Mouse (Mus musculus): Measurements from ENCODE around the gene Prrc2a. TPM values are rescaled to one million over a fixed set of nuclear protein-coding genes. Genes with fewer than 3 reads are reported as not detected.

Prrc2a gene
- polyA plus RNA-seq, 1 experiment from 2014 or later, result 51.5 TPM

DNA sequence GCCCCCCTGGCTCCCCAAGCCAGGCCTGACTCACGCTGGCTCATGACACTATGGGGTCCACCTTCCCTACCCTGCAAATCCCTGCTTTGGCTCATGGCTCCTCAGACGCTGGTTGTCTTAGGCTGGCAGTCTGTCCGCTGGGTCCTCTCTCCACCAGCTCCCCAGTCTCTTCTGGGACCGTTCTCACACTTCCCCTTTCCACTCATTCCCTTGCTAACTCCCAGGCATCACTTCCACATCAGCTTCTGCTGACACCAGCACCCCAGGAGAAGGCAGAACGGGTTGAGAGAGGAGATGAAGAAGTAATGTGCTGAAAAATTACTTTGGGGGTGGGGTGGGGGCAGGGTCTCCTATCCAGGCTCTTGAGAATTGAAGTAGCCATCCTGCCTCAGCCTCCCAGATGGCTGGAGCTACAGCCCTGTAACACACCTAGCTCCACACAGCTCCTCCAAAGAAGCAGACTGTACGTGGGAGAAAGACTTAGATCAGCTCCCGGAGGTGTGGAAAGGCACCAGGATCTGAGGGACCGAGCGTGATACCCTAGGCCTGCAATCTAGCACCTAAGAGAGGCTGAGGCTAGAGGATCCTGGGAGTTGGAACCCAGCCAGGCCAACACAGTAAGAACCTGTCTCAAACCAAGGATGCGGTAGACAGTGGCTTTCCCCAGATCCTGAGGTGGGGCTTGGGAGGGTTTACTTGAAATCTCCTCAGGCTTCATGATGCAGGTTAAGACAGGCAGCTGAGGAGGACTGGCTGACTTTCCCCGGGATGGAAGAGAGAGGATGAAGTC is 7.9 kb upstream of the Prrc2a start:
- Histone ChIP-seq H3K4me1 (replicated peaks) (no peaks in the 10 kb centered on the region; the same call in 1 of the 2 replicates), H3K9ac (no peak overlapping the region), H3K27me3 (no peaks in the 10 kb centered on the region), H3K9me3 (replicated peaks) (no peaks in the 10 kb centered on the region), H3K4me2 (no peak overlapping the region), H3K36me3 (no peaks in the 10 kb centered on the region), H3K4me3 (replicated peaks) (no peak overlapping the region), H3K27ac (peak overlapping the region; percentile 1; the same call in 1 of the 2 replicates)
- WGBS (ENCODE audit: insufficient replicate concordance), result 57% methylated on average over 11 of the region's 11 CpGs
- DNase-seq (no peak), ATAC-seq (ENCODE audit: low read depth) (no peak)

DNA sequence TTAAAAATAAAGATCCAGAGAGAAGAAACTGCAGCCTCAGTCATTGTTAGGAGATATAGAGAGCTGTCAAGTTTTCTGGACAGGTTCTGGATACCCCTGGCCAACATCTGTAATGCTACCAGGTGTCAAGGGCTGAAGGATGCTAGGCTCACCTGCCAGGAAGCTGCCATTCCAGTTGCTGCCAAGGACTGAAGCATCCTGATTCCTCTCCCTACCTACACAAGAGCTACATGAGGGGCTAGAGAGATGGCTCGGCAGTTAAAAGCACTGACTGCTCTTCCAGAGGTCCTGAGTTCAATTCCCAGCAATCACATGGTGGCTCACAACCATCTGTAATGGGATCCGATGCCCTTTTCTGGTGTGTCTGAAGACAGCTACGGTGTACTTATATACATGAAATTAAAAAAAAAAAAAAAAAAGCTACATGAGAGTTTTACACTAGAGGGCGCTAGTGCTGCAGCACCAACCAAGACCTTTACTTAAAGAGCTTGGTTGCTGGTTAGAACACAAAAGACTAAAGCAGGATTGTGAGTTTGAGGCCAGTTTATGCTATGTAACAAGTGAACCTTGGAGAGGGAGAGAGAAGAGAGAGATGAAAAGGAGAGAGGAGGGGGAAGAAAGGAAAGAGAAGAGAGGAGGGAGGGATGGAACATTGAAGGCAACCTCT is 4.0 kb upstream of the Prrc2a start:
- Histone ChIP-seq H3K4me2 (no peak overlapping the region), H3K36me3 (no peaks in the 10 kb centered on the region), H3K27ac (no peak overlapping the region), H3K9ac (no peak overlapping the region), H3K4me1 (replicated peaks) (peaks cover 14% of the 10 kb centered on the region), H3K9me3 (replicated peaks) (no peaks in the 10 kb centered on the region), H3K27me3 (no peaks in the 10 kb centered on the region), H3K4me3 (replicated peaks) (no peak overlapping the region)
- DNase-seq (no peak), ATAC-seq (ENCODE audit: low read depth) (no peak)
- WGBS (ENCODE audit: insufficient replicate concordance), result 8% methylated on average over 4 of the region's 4 CpGs

DNA sequence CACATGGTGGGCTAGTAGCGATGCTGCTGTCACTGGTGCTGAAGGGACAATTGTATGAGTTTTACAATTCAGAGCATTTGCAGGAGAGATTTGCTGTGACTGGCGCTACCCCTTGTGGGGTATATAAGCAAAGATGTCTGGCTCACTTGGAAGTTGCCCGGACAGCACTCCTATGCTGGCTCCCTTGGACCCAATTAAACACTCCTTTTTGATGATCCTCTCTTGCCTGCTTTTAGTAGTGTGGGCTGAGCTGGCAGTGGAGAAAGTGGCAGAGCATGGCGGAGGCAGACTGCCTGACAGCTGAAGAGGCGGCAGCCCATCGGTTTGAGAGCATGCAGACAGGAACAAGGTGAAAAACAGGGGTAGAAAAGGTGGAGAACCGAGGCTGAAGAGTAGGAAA is 3.1 kb upstream of the Prrc2a start:
- ATAC-seq (ENCODE audit: low read depth) (no peak), DNase-seq (no peak)
- Histone ChIP-seq H3K9me3 (replicated peaks) (no peaks in the 10 kb centered on the region), H3K4me3 (replicated peaks) (no peak overlapping the region), H3K36me3 (peaks cover 3% of the 10 kb centered on the region; the same call in 1 of the 2 replicates), H3K27ac (no peak overlapping the region), H3K4me1 (replicated peaks) (peaks cover 22% of the 10 kb centered on the region), H3K4me2 (no peak overlapping the region), H3K27me3 (no peaks in the 10 kb centered on the region), H3K9ac (no peak overlapping the region)
- WGBS (ENCODE audit: insufficient replicate concordance), result 68% methylated on average over 7 of the region's 7 CpGs

DNA sequence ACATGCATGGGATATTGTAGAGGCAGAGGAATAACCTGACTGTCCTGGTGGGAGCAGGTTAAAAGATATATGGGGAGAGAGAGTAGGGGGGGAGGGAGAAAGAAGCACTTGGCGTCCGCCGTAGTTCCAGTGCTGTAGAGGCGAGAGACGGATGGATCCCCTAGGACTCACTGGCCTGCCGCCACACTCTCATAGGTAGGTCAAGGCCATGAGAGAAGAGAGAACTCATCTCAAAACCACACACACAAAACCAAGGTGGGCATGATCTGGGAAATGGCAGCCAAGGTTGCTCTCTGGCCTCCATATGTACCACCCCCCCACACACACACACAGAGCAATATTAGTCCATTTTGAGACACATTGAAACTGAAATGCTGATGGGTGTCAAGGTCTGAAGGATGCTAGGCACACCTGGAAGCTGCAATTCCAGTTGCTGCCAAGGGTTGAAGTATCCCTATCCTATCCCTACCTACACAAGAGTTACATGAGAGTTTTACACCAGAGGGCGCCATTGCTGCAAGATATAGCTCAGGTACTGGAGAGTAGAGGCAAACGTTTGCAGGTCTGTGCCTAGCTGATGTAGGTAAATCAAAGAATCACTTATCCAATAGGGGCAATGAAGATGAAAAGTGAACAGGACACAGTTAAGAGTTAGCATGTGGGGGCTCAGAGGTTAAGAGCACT is 1.8 kb upstream of the Prrc2a start:
- no peak overlapping the region for H3K4me3 ChIP-seq (replicated peaks)
- no peak overlapping the region for H3K27ac ChIP-seq
- no peaks in the 10 kb centered on the region for H3K27me3 ChIP-seq
- 69% methylated on average over 8 of the region's 8 CpGs for WGBS (ENCODE audit: insufficient replicate concordance)
- DNase-seq (peak; percentile 49), ATAC-seq (ENCODE audit: low read depth) (no peak)
- H3K4me2 ChIP-seq, result 0 out of 2 replicates have a peak overlapping the region, but pooled peaks have one; percentile 90
- H3K36me3 ChIP-seq, result peaks cover 16% of the 10 kb centered on the region
- peaks cover 35% of the 10 kb centered on the region for H3K4me1 ChIP-seq (replicated peaks)
- no peak overlapping the region for H3K9ac ChIP-seq
- no peaks in the 10 kb centered on the region for H3K9me3 ChIP-seq (replicated peaks)

DNA sequence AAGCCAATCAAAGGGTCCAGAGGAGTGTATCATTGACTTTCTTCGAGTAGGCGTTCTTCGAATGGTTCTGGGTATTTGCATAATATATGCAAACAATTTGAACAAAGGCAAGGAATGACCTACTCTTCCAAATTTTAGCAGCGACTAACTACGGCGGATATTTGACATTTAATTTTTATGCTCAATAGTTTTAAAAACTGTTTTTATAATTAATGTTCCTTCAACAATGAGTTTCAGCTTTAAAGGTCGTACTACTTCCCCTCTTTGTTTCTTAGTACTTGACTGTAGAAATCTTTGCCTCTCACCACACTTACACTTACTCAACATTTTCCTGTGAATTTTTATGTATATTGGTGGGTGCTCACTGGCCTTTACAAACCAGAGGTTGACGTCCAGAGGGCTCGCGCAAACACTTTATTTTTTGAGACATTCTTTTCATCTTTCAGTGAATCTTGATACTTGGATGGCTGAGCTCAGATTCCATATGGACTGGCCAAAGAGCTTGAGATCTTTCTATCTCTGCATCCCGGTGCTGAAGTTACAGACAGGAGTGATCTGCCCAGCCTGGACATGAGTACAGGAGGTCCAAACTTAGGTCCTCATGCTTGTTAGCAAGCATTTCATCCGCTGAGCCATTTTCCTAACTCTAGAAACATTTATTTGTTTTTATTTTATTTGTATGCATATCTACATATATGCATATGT is 906 bp upstream of the Prrc2a start:
- Histone ChIP-seq H3K4me1 (replicated peaks) (peaks cover 42% of the 10 kb centered on the region), H3K9ac (peak overlapping the region; percentile 58), H3K36me3 (peaks cover 25% of the 10 kb centered on the region), H3K27ac (peak overlapping the region; percentile 93), H3K27me3 (no peaks in the 10 kb centered on the region), H3K9me3 (replicated peaks) (no peaks in the 10 kb centered on the region), H3K4me3 (replicated peaks) (peak overlapping the region; percentile 97), H3K4me2 (peak overlapping the region; percentile 90)
- peak; percentile 77 for ATAC-seq (ENCODE audit: low read depth)
- DNase-seq, result no peak
- WGBS (ENCODE audit: insufficient replicate concordance), result 28% methylated on average over 12 of the region's 12 CpGs

DNA sequence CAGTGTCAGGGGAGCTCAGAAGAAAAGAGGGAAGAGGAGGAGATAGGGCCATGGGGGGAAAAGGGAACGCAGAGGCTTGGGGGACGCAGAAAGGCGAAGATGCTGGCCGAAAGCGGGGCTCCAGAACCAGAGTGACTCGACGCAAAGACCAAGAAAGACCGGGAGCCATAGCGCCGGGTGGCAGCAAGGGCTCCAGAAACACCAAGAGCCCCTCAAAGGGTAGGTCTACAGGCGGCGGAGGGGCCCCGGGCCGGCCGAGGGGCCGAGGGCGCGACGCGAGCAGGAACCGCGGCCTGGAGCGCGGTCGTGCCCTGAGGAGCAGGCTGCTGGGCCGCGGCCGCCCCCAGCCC is 504 bp downstream of the Prrc2a start:
- Histone ChIP-seq H3K9me3 (replicated peaks) (no peaks in the 10 kb centered on the region), H3K4me1 (replicated peaks) (peaks cover 42% of the 10 kb centered on the region), H3K4me3 (replicated peaks) (peak overlapping the region; percentile 97), H3K27me3 (no peaks in the 10 kb centered on the region), H3K36me3 (peaks cover 39% of the 10 kb centered on the region), H3K4me2 (peak overlapping the region; percentile 90), H3K9ac (peak overlapping the region; percentile 100), H3K27ac (peak overlapping the region; percentile 93)
- 0% methylated on average over 28 of the region's 28 CpGs for WGBS (ENCODE audit: insufficient replicate concordance)
- ATAC-seq (ENCODE audit: low read depth) (no peak), DNase-seq (no peak)

DNA sequence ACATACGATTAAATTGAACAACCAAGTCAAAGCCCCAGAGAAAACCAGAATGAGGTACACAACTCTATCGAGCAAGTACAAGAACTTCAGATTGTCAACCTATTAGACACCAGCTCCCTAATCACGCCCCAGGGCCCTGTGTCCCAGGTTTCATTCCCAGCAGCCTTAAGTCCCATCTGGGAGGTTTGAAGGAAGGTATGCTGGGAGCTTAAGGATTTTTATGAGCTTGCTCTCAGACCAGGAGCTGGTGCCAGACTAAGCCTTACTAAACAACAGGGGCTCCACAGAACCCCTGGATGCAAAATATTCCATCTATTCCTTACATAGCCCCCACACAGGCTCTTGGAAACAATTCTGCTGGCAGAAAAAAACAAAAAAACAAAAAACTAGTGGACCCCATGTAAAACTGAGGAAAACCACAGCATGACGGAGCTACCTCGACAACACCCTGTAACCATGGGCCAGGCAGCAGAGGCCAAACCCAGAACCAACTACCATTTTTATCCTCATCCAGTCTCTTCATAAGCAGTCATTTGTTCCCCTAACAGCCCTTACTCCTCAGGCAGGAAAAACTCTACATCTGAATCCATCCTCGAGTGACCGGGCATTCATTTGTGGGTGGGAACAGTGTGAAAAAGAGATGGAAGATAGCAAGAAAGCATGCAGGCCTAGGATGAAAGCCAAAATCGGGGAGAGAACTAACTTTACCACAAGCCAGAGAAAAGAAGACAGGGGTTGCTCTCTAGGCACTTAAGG is 1.2 kb downstream of the Prrc2a start:
- DNase-seq, result no peak
- Histone ChIP-seq H3K27ac (peak overlapping the region; percentile 93), H3K9ac (peak overlapping the region; percentile 100), H3K4me3 (replicated peaks) (peak overlapping the region; percentile 97), H3K4me2 (peak overlapping the region; percentile 90), H3K36me3 (peaks cover 46% of the 10 kb centered on the region), H3K9me3 (replicated peaks) (no peaks in the 10 kb centered on the region), H3K4me1 (replicated peaks) (peaks cover 42% of the 10 kb centered on the region), H3K27me3 (no peaks in the 10 kb centered on the region)
- 10% methylated on average over 8 of the region's 8 CpGs for WGBS (ENCODE audit: insufficient replicate concordance)
- ATAC-seq (ENCODE audit: low read depth), result no peak

DNA sequence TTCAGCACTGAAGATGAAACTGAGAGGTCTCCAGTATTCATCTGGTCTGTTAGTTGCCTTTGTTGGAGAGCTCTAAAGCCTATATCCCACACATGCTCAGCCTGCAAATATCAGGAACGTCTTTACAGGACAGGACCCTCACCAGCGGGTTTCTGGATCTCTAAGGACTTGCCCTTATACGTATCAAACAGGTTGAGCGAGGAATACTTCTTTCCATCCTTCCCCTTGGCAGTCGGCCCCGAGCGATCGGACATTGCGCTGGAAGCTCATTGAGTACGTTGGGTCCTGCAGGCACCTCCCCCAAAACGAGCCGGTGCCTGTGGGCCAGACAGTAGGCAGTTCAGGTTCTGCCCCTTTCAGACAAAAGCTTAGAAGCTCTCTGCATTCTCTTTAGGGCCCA is 2.0 kb downstream of the Prrc2a start:
- H3K9me3 ChIP-seq (replicated peaks), result no peaks in the 10 kb centered on the region
- H3K4me2 ChIP-seq, result peak overlapping the region; percentile 90
- H3K4me3 ChIP-seq (replicated peaks), result peak overlapping the region; percentile 97
- peaks cover 53% of the 10 kb centered on the region for H3K36me3 ChIP-seq
- DNase-seq (no peak), ATAC-seq (ENCODE audit: low read depth) (no peak)
- H3K4me1 ChIP-seq (replicated peaks), result peaks cover 42% of the 10 kb centered on the region
- H3K9ac ChIP-seq, result peak overlapping the region; percentile 100
- 61% methylated on average over 12 of the region's 12 CpGs for whole genome bisulfite sequencing (ENCODE audit: insufficient replicate concordance)
- no peaks in the 10 kb centered on the region for H3K27me3 ChIP-seq
- H3K27ac ChIP-seq, result 0 out of 2 replicates have a peak overlapping the region, but pooled peaks have one; percentile 10

DNA sequence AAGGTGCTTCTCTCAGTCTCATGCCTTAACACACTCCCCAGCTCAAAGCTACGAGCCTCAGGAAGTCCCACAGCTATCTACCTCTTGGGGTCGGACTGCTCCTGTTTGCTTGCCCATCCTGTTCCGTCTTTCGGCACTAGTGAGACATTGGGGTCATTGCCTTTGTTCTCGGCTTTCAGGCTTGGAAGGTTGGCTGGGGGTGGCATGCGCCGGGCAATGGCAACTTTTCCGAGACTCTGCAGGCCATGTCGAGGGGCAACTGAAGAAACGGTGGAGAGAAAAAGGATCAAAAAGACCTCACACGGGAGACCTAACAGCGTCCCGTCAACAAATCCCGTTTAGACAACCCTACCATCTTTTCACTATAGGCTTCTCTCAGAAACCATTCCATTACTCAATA is 2.6 kb downstream of the Prrc2a start:
- Histone ChIP-seq H3K27me3 (no peaks in the 10 kb centered on the region), H3K4me1 (replicated peaks) (peaks cover 42% of the 10 kb centered on the region), H3K27ac (peak overlapping the region; percentile 18; the same call in 1 of the 2 replicates), H3K9ac (peak overlapping the region; percentile 100), H3K36me3 (peaks cover 59% of the 10 kb centered on the region), H3K9me3 (replicated peaks) (no peaks in the 10 kb centered on the region), H3K4me3 (replicated peaks) (peak overlapping the region; percentile 97), H3K4me2 (peak overlapping the region; percentile 90)
- DNase-seq (no peak), ATAC-seq (ENCODE audit: low read depth) (no peak)
- 76% methylated on average over 14 of the region's 14 CpGs for WGBS (ENCODE audit: insufficient replicate concordance)

DNA sequence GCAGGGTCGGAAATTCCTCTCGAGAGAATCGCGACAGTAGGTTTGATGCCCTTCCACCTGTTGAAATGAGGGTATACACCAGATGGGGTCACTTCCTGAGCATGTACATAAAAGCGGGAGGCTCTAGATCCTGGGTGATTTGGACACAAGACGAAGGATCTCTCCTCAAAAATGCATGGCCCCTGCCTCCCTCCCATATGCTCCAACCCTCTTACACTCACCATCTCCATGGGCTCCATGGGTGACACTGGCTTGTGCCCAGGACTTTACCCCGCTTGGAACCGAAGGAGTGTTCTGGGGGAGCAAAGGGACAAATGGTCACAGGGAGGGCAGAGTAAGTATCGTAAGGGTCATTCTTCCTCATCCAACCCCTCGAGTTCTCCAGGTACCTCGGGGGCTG is 3.3 kb downstream of the Prrc2a start:
- peaks cover 66% of the 10 kb centered on the region for H3K36me3 ChIP-seq
- no peak overlapping the region for H3K27ac ChIP-seq
- WGBS (ENCODE audit: insufficient replicate concordance), result 83% methylated on average over 11 of the region's 11 CpGs
- H3K9ac ChIP-seq, result no peak overlapping the region
- DNase-seq (no peak), ATAC-seq (ENCODE audit: low read depth) (no peak)
- H3K9me3 ChIP-seq (replicated peaks), result no peaks in the 10 kb centered on the region
- no peaks in the 10 kb centered on the region for H3K27me3 ChIP-seq
- H3K4me1 ChIP-seq (replicated peaks), result peaks cover 40% of the 10 kb centered on the region
- H3K4me2 ChIP-seq, result peak overlapping the region; percentile 16; the same call in 1 of the 2 replicates
- H3K4me3 ChIP-seq (replicated peaks), result no peak overlapping the region

All from liver, embryonic 13.5 days (tissue).